Mouse (Mus musculus) adrenal gland, postnatal 25 days (tissue): ENCODE data around the gene Gldc. TPM values are rescaled to one million over a fixed set of nuclear protein-coding genes. Genes with fewer than 3 reads are reported as not detected.

Experiments used
- DNase-seq: peaks from one replicate; pipeline ENCODE4 v3.0.0; 2021; ENCODE audit warnings: mixed read lengths
- total RNA-seq: library from RNA; stranded (reverse); gene quantifications from 2 replicates; pipeline ENCODE4 v1.2.3, GENCODE M21; 2021

Gene Gldc
- total RNA-seq, 1 experiment from 2014 or later = 1.1 TPM

DNA sequence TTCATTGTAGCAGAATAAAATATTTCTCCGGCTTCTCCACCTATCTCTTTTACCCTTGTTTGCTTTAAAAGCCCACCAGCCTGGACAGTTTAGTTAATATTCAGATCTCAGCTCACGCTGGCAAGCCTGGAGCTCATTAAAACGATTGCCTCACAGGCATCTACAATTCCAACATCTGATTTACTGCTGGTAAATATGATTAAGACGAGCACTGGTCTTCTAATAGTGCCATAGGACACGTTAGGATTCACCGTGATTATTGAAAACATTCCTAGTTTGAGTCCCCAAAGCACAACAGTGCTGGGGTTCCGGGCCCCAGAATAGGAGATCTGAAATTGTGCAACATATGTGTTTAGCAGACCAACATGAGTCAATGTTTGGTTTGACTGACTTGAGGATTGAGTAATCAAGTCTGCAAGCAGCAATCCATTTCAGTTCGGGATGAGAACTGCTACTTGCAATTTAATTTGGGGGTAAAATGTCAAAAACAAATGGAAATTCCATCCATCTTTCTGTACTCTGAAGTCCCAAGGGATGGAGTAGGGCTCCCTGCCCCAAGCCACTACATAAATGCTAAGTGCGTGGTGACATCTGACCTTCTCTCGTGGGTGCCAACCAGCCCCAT lies 67.9 kb downstream of the Gldc start:
- DNase-seq = no peak

DNA sequence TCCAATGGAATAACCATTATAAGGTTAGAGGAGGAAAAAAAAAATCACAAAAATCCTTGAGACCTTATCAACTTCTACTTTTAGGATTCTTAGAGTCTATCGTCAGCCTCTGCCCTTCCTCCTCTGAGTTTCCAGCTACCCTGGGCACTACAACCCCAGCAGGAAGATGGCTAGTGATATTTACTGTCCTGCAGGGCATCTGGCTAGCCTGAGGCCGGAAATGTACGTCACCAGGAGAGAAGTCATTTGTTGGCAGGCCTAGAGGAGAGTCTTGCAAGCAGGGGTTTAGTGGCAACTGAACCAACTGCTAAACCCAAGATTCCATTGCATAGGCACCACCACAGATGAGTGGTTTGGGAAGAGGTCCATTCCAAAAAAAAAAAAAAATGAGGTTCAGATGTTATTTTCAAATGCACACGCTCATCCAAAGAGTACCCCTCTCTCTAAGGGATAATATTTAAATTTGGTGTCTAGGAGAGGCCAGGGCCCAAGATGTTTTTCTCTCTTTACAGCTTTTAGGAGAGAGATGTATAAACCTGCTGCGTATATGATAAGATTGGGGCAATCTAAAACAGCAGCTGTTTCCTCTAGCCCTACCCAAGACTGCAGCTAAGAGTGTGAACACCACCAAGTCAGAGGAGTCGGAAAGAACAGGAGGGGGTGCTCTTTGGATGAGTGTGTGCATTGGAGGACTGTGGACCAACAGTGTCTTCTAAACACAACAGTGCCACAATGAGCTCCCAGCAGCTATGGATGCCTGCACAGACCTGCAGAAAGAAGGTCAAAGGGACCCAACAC lies 70.0 kb downstream of the Gldc start:
- DNase-seq = no peak

DNA sequence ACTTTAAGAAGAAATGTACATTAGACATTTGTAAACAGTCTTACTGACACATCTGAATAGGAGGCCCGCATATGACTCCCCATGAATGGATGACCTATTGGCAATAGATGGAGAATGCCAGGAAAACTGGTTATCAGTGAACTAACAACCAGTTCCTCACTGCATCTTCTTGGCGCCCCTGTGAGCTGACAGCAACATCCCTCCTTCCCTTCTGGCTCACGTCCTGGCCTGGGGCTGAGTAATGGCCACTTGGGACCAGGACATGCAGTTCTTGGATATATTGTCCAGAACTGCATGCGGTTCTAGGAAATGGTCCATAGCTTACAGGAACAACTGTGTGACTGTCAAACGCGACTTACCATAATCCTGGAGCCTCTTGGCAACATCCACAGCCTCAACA lies 72.6 kb downstream of the Gldc start:
- DNase-seq = no peak

DNA sequence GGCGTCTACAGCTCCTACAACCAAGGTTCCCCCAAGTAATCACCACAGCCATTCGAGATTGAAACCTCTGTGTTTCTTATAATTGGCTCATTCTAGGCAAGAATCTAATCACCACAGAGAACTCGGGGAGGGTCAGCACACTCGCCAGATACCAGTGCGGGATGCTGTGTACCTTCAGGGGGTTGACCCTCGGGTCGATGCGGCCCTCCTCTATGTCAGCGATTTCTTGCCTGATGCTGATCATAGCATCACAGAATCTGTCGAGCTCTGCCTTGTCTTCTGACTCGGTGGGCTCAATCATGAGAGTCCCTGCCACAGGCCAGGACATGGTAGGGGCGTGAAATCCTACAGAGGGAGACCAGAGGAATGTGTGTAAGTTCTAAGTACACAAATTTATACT lies 74.7 kb downstream of the Gldc start:
- DNase-seq = no peak

DNA sequence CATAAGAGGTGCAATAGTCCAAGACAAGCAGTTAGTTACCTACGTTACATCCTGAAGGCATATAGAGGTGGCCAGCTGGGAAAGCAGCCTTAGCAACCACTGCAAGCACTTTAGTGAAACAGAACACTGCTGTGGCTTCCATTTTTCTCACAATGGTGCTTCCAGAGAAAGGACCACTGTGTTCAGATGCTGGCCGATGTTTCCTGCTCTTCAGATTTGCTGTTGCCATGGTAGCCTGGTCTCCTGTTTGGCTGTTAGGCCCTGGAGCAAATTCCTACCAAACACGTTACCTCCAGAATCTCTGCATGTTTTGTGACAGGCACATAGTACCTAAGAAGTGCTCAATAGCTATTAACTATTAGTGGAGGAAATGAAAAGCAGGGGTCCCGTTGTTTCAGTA lies 78.2 kb downstream of the Gldc start:
- DNase-seq = no peak

DNA sequence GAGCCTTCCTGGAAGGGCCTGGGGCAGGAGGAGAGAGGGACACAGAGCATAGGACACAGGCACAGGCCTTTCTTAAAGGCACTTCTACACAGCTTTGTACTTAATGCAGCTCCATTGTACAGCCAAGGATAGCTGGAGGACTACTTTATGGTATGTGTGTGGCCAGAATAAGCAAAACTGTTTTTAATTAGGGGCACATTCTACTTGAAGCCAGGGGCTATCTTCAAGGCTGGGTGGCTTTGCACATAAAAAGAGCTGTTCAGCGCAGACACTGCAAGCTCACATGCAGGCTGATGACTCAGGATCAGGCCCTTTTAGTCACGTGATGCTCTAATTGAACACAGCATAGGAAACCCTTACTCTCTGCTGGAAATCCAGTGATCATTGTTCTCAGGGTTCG lies 79.0 kb downstream of the Gldc start:
- no peak for DNase-seq

DNA sequence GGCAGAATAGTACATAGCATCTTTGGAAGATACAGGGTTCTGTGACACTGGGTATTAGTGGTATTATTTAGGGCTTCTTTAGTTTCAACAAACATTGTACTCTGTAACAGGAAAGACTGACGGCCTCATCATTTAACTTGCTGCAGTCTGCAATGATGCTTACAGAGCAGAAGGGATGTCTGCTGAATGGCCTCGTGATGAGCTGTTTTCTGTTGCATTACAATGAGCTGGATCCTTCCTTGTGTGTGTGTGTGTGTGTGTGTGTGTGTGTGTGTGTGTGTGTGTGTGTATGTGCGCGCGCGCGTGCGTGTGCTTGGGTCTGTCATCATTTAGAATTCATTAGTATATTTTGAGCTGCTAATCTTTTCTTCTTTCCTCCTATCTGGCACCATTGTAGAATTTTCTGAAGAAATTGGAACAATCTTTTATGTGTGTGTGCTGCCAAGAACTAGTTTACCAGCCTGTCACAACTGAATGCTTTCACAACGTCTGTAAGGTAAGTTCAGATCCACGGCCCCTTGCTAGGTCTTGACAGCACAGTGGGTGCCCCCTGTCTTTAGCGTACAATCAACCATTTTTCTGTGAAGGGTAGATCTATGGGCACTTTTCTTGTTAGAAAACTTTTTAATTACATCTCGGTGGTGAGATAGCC lies 83.5 kb downstream of the Gldc start:
- no peak for DNase-seq

DNA sequence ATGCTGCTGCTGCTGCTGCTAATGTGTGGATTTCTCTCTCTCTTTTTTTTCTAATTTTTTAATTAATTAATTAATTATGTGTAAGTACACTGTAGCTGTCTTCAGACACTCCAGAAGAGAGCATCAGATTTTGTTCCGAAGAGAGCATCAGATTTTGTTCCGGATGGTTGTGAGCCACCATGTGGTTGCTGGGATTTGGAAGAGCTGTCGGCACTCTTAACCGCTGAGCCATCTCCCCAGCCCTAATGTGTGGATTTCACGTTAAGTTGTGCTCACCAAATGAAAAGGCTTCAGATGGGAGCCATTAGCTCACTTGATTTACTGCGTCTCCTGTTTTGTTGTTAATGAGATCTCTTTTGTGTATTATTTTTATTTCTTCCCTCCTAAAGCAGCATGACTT lies 85.1 kb downstream of the Gldc start:
- DNase-seq = no peak

DNA sequence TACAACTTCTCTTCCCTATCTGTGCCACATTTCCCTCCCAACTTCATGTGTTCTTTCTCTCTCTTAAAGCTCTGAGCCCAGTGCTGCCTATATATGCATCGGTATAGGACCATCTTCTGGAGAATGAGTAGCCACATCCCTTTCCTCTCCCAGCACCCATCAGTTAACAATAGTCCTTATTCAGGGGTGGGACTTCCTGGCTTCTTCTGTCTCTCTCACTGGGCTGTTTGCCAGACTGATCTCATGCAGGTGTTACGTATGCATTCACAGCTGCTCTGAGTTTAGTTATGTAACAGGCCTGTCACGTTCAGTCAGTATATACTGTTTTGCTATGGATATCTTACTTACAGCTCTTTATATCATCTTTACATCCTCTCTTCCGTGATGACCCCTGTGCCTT lies 109.4 kb downstream of the Gldc start:
- DNase-seq = no peak

DNA sequence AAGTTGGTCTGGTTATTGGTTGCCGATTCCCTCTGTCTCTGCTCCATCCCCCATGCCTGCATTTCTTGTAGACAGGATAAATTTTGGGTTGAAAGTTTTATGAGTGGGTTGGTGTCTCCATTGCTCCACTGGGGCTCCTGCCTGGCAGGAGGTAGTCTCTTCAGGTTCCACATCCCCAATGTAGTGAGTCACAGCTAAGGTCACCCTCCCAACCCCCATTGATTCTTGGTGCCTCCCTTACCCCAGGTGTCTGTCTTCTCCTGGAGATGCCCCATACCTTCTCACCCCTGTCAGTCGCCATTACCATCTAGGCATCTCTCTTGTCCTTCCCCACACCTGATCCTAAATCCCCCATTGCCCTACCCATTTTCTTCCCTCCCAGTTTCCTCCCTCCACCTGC lies 121.0 kb downstream of the Gldc start:
- no peak for DNase-seq

DNA sequence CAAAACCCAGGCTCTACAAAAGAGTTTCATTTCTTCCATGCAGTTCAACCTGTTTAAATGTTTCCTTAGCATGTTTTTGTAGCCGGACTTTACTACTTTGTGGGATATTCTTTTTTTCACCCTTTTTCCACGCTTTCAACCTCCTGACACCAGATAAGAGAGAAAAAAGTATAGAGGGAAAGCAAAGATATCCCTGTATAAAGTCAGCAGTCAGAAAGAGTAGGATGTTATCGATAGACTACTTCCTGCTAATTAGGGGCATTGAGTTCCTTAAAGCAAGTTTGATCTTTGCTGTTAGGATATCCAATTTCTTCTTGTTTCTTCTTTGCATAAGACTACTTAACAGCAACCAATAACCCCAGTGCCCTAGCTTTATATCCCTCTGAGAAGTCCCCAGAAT lies 123.8 kb downstream of the Gldc start:
- no peak for DNase-seq

DNA sequence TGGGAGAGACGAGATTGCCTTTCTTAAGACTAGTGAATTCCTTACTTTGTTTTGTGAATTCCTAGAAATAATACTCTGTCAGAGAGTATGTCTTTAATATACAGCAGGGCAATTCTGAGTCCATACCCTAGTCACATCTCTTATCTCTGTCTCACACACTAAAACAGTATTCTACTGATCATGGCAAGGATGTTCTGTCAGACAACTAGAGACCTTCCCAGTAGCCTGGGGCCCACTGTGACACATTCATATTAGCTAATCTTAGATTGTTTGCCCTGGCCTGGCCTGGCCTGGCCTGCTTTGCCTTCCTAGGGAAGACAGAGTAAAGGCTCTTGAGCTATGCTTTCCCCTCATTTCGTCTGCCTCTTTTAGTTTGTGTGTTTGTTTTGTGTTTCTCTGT lies 124.6 kb downstream of the Gldc start:
- no peak for DNase-seq

Other genes with a start within 250 kb of the Gldc start
- gene Trpd52l3, start 171.6 kb downstream of the Gldc start, total RNA-seq = not detected in 2 replicates
- 48.1 and 56.1 TPM in 2 replicates for gene Uhrf2, start 144.9 kb downstream of the Gldc start, total RNA-seq
- 3.5 TPM in 1 of 2 replicates, not detected in the other for gene Mbl2, start 57.5 kb upstream of the Gldc start, total RNA-seq